Mouse (Mus musculus): ENCODE data around the gene Ssh1. TPM values are rescaled to one million over a fixed set of nuclear protein-coding genes. Genes with fewer than 3 reads are reported as not detected.

The Ssh1 gene
- total RNA-seq, 4 experiments from 2014 or later = 25.6 to 29.5 (median 27.1) TPM

- no peak for DNase-seq (ENCODE audit: low spot score in 2 of 2)
Observed at GRCm38 (mm10) chr5:113966452-113967150, 27.1 kb downstream of the Ssh1 start.

GRCm38 (mm10) chr5:113965659-113966185, 28.0 kb downstream of the Ssh1 start:
- no peak for DNase-seq (ENCODE audit: low spot score in 2 of 2)

- DNase-seq (ENCODE audit: low spot score in 2 of 2) = no peak
Observed at GRCm38 (mm10) chr5:113964972-113965371, 28.7 kb downstream of the Ssh1 start.

GRCm38 (mm10) chr5:113961776-113962175, 31.9 kb downstream of the Ssh1 start:
- no peak for DNase-seq (ENCODE audit: low spot score in 2 of 2)

GRCm38 (mm10) chr5:113960416-113960815, 33.3 kb downstream of the Ssh1 start:
- no peak for DNase-seq (ENCODE audit: low spot score in 2 of 2)

GRCm38 (mm10) chr5:113959039-113959438, 34.7 kb downstream of the Ssh1 start:
- no peak for DNase-seq (ENCODE audit: low spot score in 2 of 2)

GRCm38 (mm10) chr5:113956510-113956909, 37.2 kb downstream of the Ssh1 start:
- peak in 1 of 2 experiments; percentile 75 for DNase-seq (ENCODE audit: low spot score in 2 of 2)

GRCm38 (mm10) chr5:113955691-113956090, 38.0 kb downstream of the Ssh1 start:
- no peak for DNase-seq (ENCODE audit: low spot score in 2 of 2)

GRCm38 (mm10) chr5:113955281-113955680, 38.4 kb downstream of the Ssh1 start:
- DNase-seq (ENCODE audit: low spot score in 2 of 2) = no peak

- peak; percentile 48 to 72 for DNase-seq (ENCODE audit: low spot score in 2 of 2)
Observed at GRCm38 (mm10) chr5:113954421-113954820, 39.3 kb downstream of the Ssh1 start.

GRCm38 (mm10) chr5:113952519-113952918, 41.2 kb downstream of the Ssh1 start:
- no peak for DNase-seq (ENCODE audit: low spot score in 2 of 2)

GRCm38 (mm10) chr5:113951693-113952071, 42.0 kb downstream of the Ssh1 start:
- DNase-seq (ENCODE audit: low spot score in 2 of 2) = no peak

GRCm38 (mm10) chr5:113950786-113951692, 42.7 kb downstream of the Ssh1 start:
- no peak for DNase-seq (ENCODE audit: low spot score in 2 of 2)

- no peak for DNase-seq (ENCODE audit: low spot score in 2 of 2)
Observed at GRCm38 (mm10) chr5:113950133-113950532, 43.6 kb downstream of the Ssh1 start.

- no peak for DNase-seq (ENCODE audit: low spot score in 2 of 2)
Observed at GRCm38 (mm10) chr5:113947280-113947679, 46.4 kb downstream of the Ssh1 start.

GRCm38 (mm10) chr5:113945126-113945525, 48.6 kb downstream of the Ssh1 start:
- no peak for DNase-seq (ENCODE audit: low spot score in 2 of 2)

- no peak for DNase-seq (ENCODE audit: low spot score in 2 of 2)
Observed at GRCm38 (mm10) chr5:113943328-113943727, 50.4 kb downstream of the Ssh1 start.

GRCm38 (mm10) chr5:113942580-113942979, 51.1 kb downstream of the Ssh1 start:
- DNase-seq (ENCODE audit: low spot score in 2 of 2) = no peak

- no peak for DNase-seq (ENCODE audit: low spot score in 2 of 2)
Observed at GRCm38 (mm10) chr5:113939263-113939900, 54.3 kb downstream of the Ssh1 start.

- no peak for DNase-seq (ENCODE audit: low spot score in 2 of 2)
Observed at GRCm38 (mm10) chr5:113937650-113938049, 56.0 kb downstream of the Ssh1 start.

- DNase-seq (ENCODE audit: low spot score in 2 of 2) = no peak
Observed at GRCm38 (mm10) chr5:113933889-113934288, 59.8 kb downstream of the Ssh1 start.

- DNase-seq (ENCODE audit: low spot score in 2 of 2) = no peak
Observed at GRCm38 (mm10) chr5:113933480-113933879, 60.2 kb downstream of the Ssh1 start.
